ENCODE assay signal across 9 mouse cellular contexts in the genomic region with DNA sequence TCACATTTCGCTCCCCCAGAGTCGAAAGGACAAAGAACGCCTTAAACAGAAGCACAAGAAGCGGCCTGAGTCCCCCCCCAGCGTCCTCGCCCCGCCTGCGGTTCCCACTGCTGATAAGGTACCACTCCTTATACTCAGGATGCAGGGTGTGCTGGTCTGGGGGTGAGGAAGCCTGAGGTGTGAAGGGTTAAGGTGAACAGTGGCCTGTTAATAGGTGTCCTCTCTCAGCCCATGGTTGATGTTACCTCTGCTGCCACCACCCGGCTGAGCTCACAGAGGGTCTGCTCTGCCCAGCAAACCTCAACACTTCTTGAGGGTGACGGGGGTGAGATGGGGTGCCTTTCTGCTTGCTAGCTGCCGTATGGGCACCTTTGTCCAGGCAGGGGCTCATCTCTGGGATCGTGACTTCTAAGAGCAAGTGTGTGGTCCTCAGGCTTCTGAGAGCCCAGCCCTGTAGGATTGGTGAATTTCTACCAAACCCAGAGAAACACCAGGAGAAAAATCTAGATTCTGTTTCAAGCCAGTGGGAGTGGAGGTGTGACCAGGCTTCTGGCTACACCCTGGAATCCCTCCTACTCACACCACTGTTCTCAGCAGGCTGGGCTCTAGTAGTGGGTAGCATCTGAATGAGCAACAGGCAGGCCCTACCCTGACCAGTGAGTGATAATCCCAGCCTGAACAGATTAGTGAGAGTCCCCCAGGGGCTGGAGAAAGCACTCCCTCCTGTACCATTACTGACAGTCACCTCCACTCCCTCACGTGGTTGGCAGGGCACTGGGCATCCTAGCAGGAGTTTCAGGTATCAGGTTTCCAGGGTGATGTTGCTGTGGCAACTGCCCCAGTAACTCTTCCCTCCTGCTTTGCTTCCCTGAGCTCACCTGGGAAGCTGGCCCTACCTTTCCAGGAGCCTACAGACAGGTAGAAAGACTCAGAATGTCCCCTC. TPM values are rescaled to one million over a fixed set of nuclear protein-coding genes. Genes with fewer than 3 reads are reported as not detected.
DNase-seq lines count a peak whose midpoint lies in the region; ATAC-seq and TF ChIP-seq lines count a peak whose summit lies in the region.
"Had no signal": no experiment of that assay in that cellular context is flagged by ENCODE, and none has a peak within 500 bp of the region (broad histone marks: within the 10 kb centered on the region; RNA-seq: fewer than 3 reads in every experiment).

No protein-coding gene starts in this region.

- no peak for DNase-seq in forebrain, embryonic 11.5 days (ENCODE audit: low spot score)
- no peak for DNase-seq in layer of hippocampus, adult 2 months (ENCODE audit: low spot score in 2 of 2)
- DNase-seq in layer of hippocampus, postnatal 14 days (ENCODE audit: low spot score in 2 of 2): no peak
- no peak for DNase-seq in ES-E14 (ENCODE audit: low read depth, low spot score)
- DNase-seq in thymus, postnatal 36 days: no peak
- no peak for DNase-seq in urinary bladder, postnatal 36 days (ENCODE audit: low spot score in 2 of 2)

- WGBS in forebrain, embryonic 12.5 days: 60% methylated on average over 13 of the region's 13 CpGs
- WGBS in forebrain, embryonic 11.5 days: 60% methylated on average over 13 of the region's 13 CpGs
- WGBS in heart, embryonic 13.5 days: 21% methylated on average over 13 of the region's 13 CpGs

- H3K4me3 ChIP-seq in forebrain, embryonic 12.5 days (replicated peaks): no peak overlapping the region
- no peak overlapping the region for H3K4me3 ChIP-seq in forebrain, embryonic 11.5 days (ENCODE audit: low read depth, low read length)
- H3K4me3 ChIP-seq in layer of hippocampus, adult 2 months: no peak overlapping the region
- H3K4me3 ChIP-seq in ES-E14 (ENCODE audit: insufficient read depth in 1 of 2, low read depth in 1 of 2, low read length in 2 of 2, poor library complexity in 1 of 2, severe bottlenecking in 1 of 2): peak overlapping the region in 1 of 2 experiments; percentile 3; a peak in 2 of 4 replicates
- H3K4me3 ChIP-seq in heart, embryonic 13.5 days: peak overlapping the region; percentile 33
- H3K4me3 ChIP-seq: midbrain, embryonic 13.5 days had no signal

- in situ Hi-C loops in ES-E14 (cut with MboI; ENCODE audit: low sequenced_read_pairs in 2 of 2, unreplicated experiment in 2 of 2): no loop called here

- TF ChIP-seq CTCF in layer of hippocampus, adult 2 months (conservative IDR thresholded peaks at IDR 0.05): peak; percentile 19; the same call in 1 of the 2 replicates

- H3K4me2 ChIP-seq in forebrain, embryonic 12.5 days: no peak overlapping the region
- no peak overlapping the region for H3K4me2 ChIP-seq in forebrain, embryonic 11.5 days (ENCODE audit: low read depth, low read length, severe bottlenecking)
- peak overlapping the region; percentile 70 for H3K4me2 ChIP-seq in heart, embryonic 13.5 days
- H3K4me2 ChIP-seq: midbrain, embryonic 13.5 days had no signal

- H3K4me1 ChIP-seq in forebrain, embryonic 12.5 days: peaks cover 26% of the 10 kb centered on the region
- H3K4me1 ChIP-seq in forebrain, embryonic 11.5 days (replicated peaks; ENCODE audit: control insufficient read depth, insufficient read depth, low read length): peaks cover 3% of the 10 kb centered on the region; the same call in 1 of the 2 replicates
- peaks cover 25 to 72% of the 10 kb centered on the region in 2 experiments for H3K4me1 ChIP-seq in ES-E14 (ENCODE audit: control insufficient read depth in 2 of 2, insufficient read depth in 2 of 2, low read length in 2 of 2, poor library complexity in 1 of 2)
- peaks cover 37% of the 10 kb centered on the region for H3K4me1 ChIP-seq in heart, embryonic 13.5 days

- H3K9me3 ChIP-seq in forebrain, embryonic 12.5 days: no peaks in the 10 kb centered on the region
- no peaks in the 10 kb centered on the region for H3K9me3 ChIP-seq in forebrain, embryonic 11.5 days (ENCODE audit: control insufficient read depth, low read length)
- H3K9me3 ChIP-seq in ES-E14 (ENCODE audit: control insufficient read depth, insufficient read depth, low read depth, low read length): no peaks in the 10 kb centered on the region
- no peaks in the 10 kb centered on the region for H3K9me3 ChIP-seq in heart, embryonic 13.5 days
- H3K9me3 ChIP-seq: midbrain, embryonic 13.5 days had no signal

- peak overlapping the region; percentile 65 for H3K27ac ChIP-seq in forebrain, embryonic 12.5 days
- H3K27ac ChIP-seq in forebrain, embryonic 11.5 days (ENCODE audit: low read depth, low read length): no peak overlapping the region
- 0 out of 2 replicates have a peak overlapping the region, but pooled peaks have one; percentile 10 for H3K27ac ChIP-seq in layer of hippocampus, adult 2 months
- peak overlapping the region; percentile 84 for H3K27ac ChIP-seq in ES-E14 (ENCODE audit: insufficient read depth, low read depth, low read length, poor library complexity, severe bottlenecking)
- peak overlapping the region; percentile 94 for H3K27ac ChIP-seq in heart, embryonic 13.5 days (replicated peaks)

- H3K9ac ChIP-seq in forebrain, embryonic 12.5 days: peak overlapping the region; percentile 22; the same call in 1 of the 2 replicates
- H3K9ac ChIP-seq in forebrain, embryonic 11.5 days (ENCODE audit: low read length): no peak overlapping the region
- peak overlapping the region; percentile 41; the same call in 1 of the 2 replicates for H3K9ac ChIP-seq in ES-E14 (ENCODE audit: insufficient read depth, low read depth, low read length, poor library complexity, severe bottlenecking)
- peak overlapping the region; percentile 76 for H3K9ac ChIP-seq in heart, embryonic 13.5 days

- no peaks in the 10 kb centered on the region for H3K27me3 ChIP-seq in forebrain, embryonic 12.5 days
- no peaks in the 10 kb centered on the region for H3K27me3 ChIP-seq in forebrain, embryonic 11.5 days (ENCODE audit: control insufficient read depth, insufficient read depth, low read length)
- no peaks in the 10 kb centered on the region for H3K27me3 ChIP-seq in heart, embryonic 13.5 days (replicated peaks)
- H3K27me3 ChIP-seq: midbrain, embryonic 13.5 days had no signal

- peaks cover 95% of the 10 kb centered on the region for H3K36me3 ChIP-seq in forebrain, embryonic 12.5 days (replicated peaks)
- H3K36me3 ChIP-seq in forebrain, embryonic 11.5 days (ENCODE audit: control insufficient read depth, insufficient read depth, low read length): peaks cover 22% of the 10 kb centered on the region
- peaks cover 89% of the 10 kb centered on the region for H3K36me3 ChIP-seq in ES-E14 (ENCODE audit: control insufficient read depth, insufficient read depth, low read length, poor library complexity, severe bottlenecking)
- H3K36me3 ChIP-seq in heart, embryonic 13.5 days: peaks cover 98% of the 10 kb centered on the region

- no peak for ATAC-seq in forebrain, embryonic 12.5 days (ENCODE audit: low FRiP score)
- no peak for ATAC-seq in forebrain, embryonic 11.5 days (replicated peaks; ENCODE audit: low FRiP score)
- ATAC-seq in heart, embryonic 13.5 days (ENCODE audit: extremely low read depth, insufficient number of reproducible peaks, low FRiP score, low TSS enrichment): no peak; the same call in 1 of the 2 replicates
- ATAC-seq: midbrain, embryonic 13.5 days had no signal

TF ChIP-seq in ES-E14, 5 proteins besides CTCF, POLR2A, EP300 and RAD21:
- TF ChIP-seq ZC3H11A (IDR thresholded peaks at IDR 0.05; ENCODE audit: borderline replicate concordance, low read depth, low read length): no peak
- TF ChIP-seq ZNF384 (IDR thresholded peaks at IDR 0.05; ENCODE audit: low read depth, low read length): no peak

RNA-seq across cellular contexts. Expression of gene Mllt6, which starts 7.3 kb away (rescaled TPM):
- polyA plus RNA-seq in forebrain, embryonic 12.5 days (2016; fragmentation: Nextera tagmentation; extraction: Ambion mirVana): 3.3 and 3.7 TPM in 2 replicates
- polyA plus RNA-seq in forebrain, embryonic 11.5 days (2014; fragmentation: Nextera tagmentation; extraction: Ambion mirVana): 3.4 and 4.9 TPM in 2 replicates
- total RNA-seq in layer of hippocampus, adult 2 months (2021): 100 to 1,000 TPM; 122 to 124 TPM
- total RNA-seq in layer of hippocampus, postnatal 14 days (2021): 10 to 100 TPM; 72.8 to 83.8 TPM
- total RNA-seq in ES-E14 (2012; rRNA removed): 113 and 142 TPM in 2 replicates
- 1.7 and 1.9 TPM in 2 replicates for polyA plus RNA-seq in heart, embryonic 13.5 days (2015; fragmentation: Nextera tagmentation; extraction: Ambion mirVana)

RNA-seq across cellular contexts. Expression of gene Cisd3, which starts 15.1 kb away (rescaled TPM):
- polyA plus RNA-seq in forebrain, embryonic 12.5 days (2016; fragmentation: Nextera tagmentation; extraction: Ambion mirVana): 13.2 and 14.9 TPM in 2 replicates
- 13.5 and 14.0 TPM in 2 replicates for polyA plus RNA-seq in forebrain, embryonic 11.5 days (2014; fragmentation: Nextera tagmentation; extraction: Ambion mirVana)
- total RNA-seq in layer of hippocampus, adult 2 months (2021): 10 to 100 TPM; 45.5 to 49.3 TPM
- total RNA-seq in layer of hippocampus, postnatal 14 days (2021): 10 to 100 TPM; 47.1 to 50.2 TPM
- total RNA-seq in ES-E14 (2012; rRNA removed): 49.9 and 66.0 TPM in 2 replicates
- polyA plus RNA-seq in heart, embryonic 13.5 days (2015; fragmentation: Nextera tagmentation; extraction: Ambion mirVana): 44.1 and 53.7 TPM in 2 replicates

RNA-seq across cellular contexts. Expression of gene Pcgf2, which starts 29.8 kb away (rescaled TPM):
- 24.2 TPM in 2 replicates for polyA plus RNA-seq in forebrain, embryonic 12.5 days (2016; fragmentation: Nextera tagmentation; extraction: Ambion mirVana)
- 24.2 and 25.9 TPM in 2 replicates for polyA plus RNA-seq in forebrain, embryonic 11.5 days (2014; fragmentation: Nextera tagmentation; extraction: Ambion mirVana)
- 10 to 100 TPM; 29.1 to 31.1 TPM for total RNA-seq in layer of hippocampus, adult 2 months (2021)
- total RNA-seq in layer of hippocampus, postnatal 14 days (2021): 10 to 100 TPM; 29.9 to 32.7 TPM
- 20.1 and 28.4 TPM in 2 replicates for total RNA-seq in ES-E14 (2012; rRNA removed)
- polyA plus RNA-seq in heart, embryonic 13.5 days (2015; fragmentation: Nextera tagmentation; extraction: Ambion mirVana): 10.5 and 11.0 TPM in 2 replicates

RNA-seq across cellular contexts. Expression of gene Psmb3, which starts 32.7 kb away (rescaled TPM):
- polyA plus RNA-seq in forebrain, embryonic 12.5 days (2016; fragmentation: Nextera tagmentation; extraction: Ambion mirVana): 457 TPM in 2 replicates
- 463 and 510 TPM in 2 replicates for polyA plus RNA-seq in forebrain, embryonic 11.5 days (2014; fragmentation: Nextera tagmentation; extraction: Ambion mirVana)
- total RNA-seq in layer of hippocampus, adult 2 months (2021): 100 to 1,000 TPM; 128 to 133 TPM
- total RNA-seq in layer of hippocampus, postnatal 14 days (2021): 100 to 1,000 TPM; 140 to 149 TPM
- 522 and 677 TPM in 2 replicates for total RNA-seq in ES-E14 (2012; rRNA removed)
- 371 and 445 TPM in 2 replicates for polyA plus RNA-seq in heart, embryonic 13.5 days (2015; fragmentation: Nextera tagmentation; extraction: Ambion mirVana)

RNA-seq across cellular contexts. Expression of gene Epop, which starts 41.0 kb away (rescaled TPM):
- 10.0 and 11.9 TPM in 2 replicates for polyA plus RNA-seq in forebrain, embryonic 12.5 days (2016; fragmentation: Nextera tagmentation; extraction: Ambion mirVana)
- polyA plus RNA-seq in forebrain, embryonic 11.5 days (2014; fragmentation: Nextera tagmentation; extraction: Ambion mirVana): 13.8 and 15.8 TPM in 2 replicates
- 10 to 100 TPM; 34.1 to 35.1 TPM for total RNA-seq in layer of hippocampus, adult 2 months (2021)
- total RNA-seq in layer of hippocampus, postnatal 14 days (2021): 10 to 100 TPM; 12.1 to 13.5 TPM
- total RNA-seq in ES-E14 (2012; rRNA removed): 100 and 109 TPM in 2 replicates
- polyA plus RNA-seq in heart, embryonic 13.5 days (2015; fragmentation: Nextera tagmentation; extraction: Ambion mirVana): 1.1 and 1.4 TPM in 2 replicates
